Mouse (Mus musculus) neural tube, embryonic 15.5 days (tissue): ENCODE results near the gene Ier3. TPM values are rescaled to one million over a fixed set of nuclear protein-coding genes. Genes with fewer than 3 reads are reported as not detected.

ENCODE experiments used
- ATAC-seq: fragments of 200-750 bp; cut with Nextera tagmentation; 2 replicates; pipeline ENCODE4 v1.8.0; 2017; ENCODE audit warnings: mild to moderate bottlenecking, moderate TSS enrichment, moderate library complexity; ENCODE audit not compliant: low FRiP score
- H3K27ac ChIP-seq: fragments of 300-500 bp; sonication (generic); replicated peaks from 2 replicates; pipeline ENCODE4 v1.5.1; 2015; ENCODE audit warnings: mild to moderate bottlenecking, inconsistent platforms
- H3K27me3 ChIP-seq: fragments of 300-500 bp; sonication (generic); replicated peaks from 2 replicates; pipeline ENCODE4 v1.6.1; 2015; ENCODE audit warnings: inconsistent platforms
- H3K36me3 ChIP-seq: fragments of 300-500 bp; sonication (generic); 2 replicates; pipeline ENCODE4 v1.6.1; 2015; ENCODE audit warnings: inconsistent platforms
- H3K4me1 ChIP-seq: fragments of 300-500 bp; sonication (generic); 2 replicates; pipeline ENCODE4 v1.6.1; 2015; ENCODE audit warnings: inconsistent platforms
- H3K4me2 ChIP-seq: fragments of 300-500 bp; sonication (generic); 2 replicates; pipeline ENCODE4 v1.6.1; 2015; ENCODE audit warnings: inconsistent platforms, mild to moderate bottlenecking, moderate library complexity
- H3K4me3 ChIP-seq: fragments of 300-500 bp; sonication (generic); replicated peaks from 2 replicates; pipeline ENCODE4 v1.5.1; 2015; ENCODE audit warnings: mild to moderate bottlenecking, inconsistent platforms
- H3K9ac ChIP-seq: fragments of 300-500 bp; sonication (generic); replicated peaks from 2 replicates; pipeline ENCODE4 v1.6.1; 2015; ENCODE audit warnings: mild to moderate bottlenecking, inconsistent platforms
- H3K9me3 ChIP-seq: fragments of 300-500 bp; sonication (generic); replicated peaks from 2 replicates; pipeline ENCODE4 v1.6.1; 2016; ENCODE audit warnings: inconsistent platforms
- WGBS: fragments of 180-500 bp; shearing (Covaris S2); methylation state at CpG from one replicate; pipeline ENCODE4 v1.1.7; 2015; ENCODE audit warnings: mixed read lengths; 5-methylcytosine and 5-hydroxymethylcytosine counted together
- polyA plus RNA-seq: library from polyadenylated mRNA; unstranded; fragments of >200 nt; fragmentation: Nextera tagmentation; extraction: Ambion mirVana; gene quantifications from 2 replicates; pipeline ENCODE4 v1.2.1, GENCODE M21; 2015

Gene Ier3
- polyA plus RNA-seq, 1 experiment from 2014 or later = 15.5 TPM

- peak within 1 kb of the TSS; percentile 97 for H3K27ac ChIP-seq
- H3K4me2 ChIP-seq = peak within 1 kb of the TSS; percentile 57
- no peaks in the 10 kb centered on the region for H3K9me3 ChIP-seq
- peak; percentile 91 for ATAC-seq
- H3K36me3 ChIP-seq = peaks cover 24% of the 10 kb centered on the region
- H3K9ac ChIP-seq = peak within 1 kb of the TSS; percentile 82
- peaks cover 30% of the 10 kb centered on the region for H3K4me1 ChIP-seq
- under 1% methylated on average over 47 of the region's 47 CpGs for WGBS
- H3K4me3 ChIP-seq = peak within 1 kb of the TSS; percentile 73
- H3K27me3 ChIP-seq = no peaks in the 10 kb centered on the region
These were observed 39.8 kb downstream of the Ier3 start, which contains the start of gene Nrm for GRCm38 (mm10) chr17:35861198-35861857. Gene Nrm (plus strand): TSS chr17:35861318.

- H3K4me2 ChIP-seq = peak overlapping the region; percentile 90
- peak overlapping the region; percentile 95 for H3K27ac ChIP-seq
- WGBS = 28% methylated on average over 10 of the region's 10 CpGs
- H3K4me1 ChIP-seq = peaks cover 63% of the 10 kb centered on the region
- H3K4me3 ChIP-seq = peak overlapping the region; percentile 66
- H3K9me3 ChIP-seq = no peaks in the 10 kb centered on the region
- H3K27me3 ChIP-seq = no peaks in the 10 kb centered on the region
- peak overlapping the region; percentile 81 for H3K9ac ChIP-seq
- no peak for ATAC-seq
- H3K36me3 ChIP-seq = no peaks in the 10 kb centered on the region
These were observed 43.4 kb downstream of the Ier3 start for GRCm38 (mm10) chr17:35864832-35865353.

GRCm38 (mm10) chr17:35865481-35866280, 44.2 kb downstream of the Ier3 start, which contains the start of gene Ppp1r18:
Gene Ppp1r18 (plus strand): TSS chr17:35865593.
- peaks cover 65% of the 10 kb centered on the region for H3K4me1 ChIP-seq
- under 1% methylated on average over 46 of the region's 48 CpGs for WGBS
- peak within 1 kb of the TSS; percentile 95 for H3K27ac ChIP-seq
- peak within 1 kb of the TSS; percentile 81 for H3K9ac ChIP-seq
- H3K36me3 ChIP-seq = no peaks in the 10 kb centered on the region
- no peaks in the 10 kb centered on the region for H3K9me3 ChIP-seq
- peak; percentile 66 for ATAC-seq
- peak within 1 kb of the TSS; percentile 66 for H3K4me3 ChIP-seq
- peak within 1 kb of the TSS; percentile 90 for H3K4me2 ChIP-seq
- H3K27me3 ChIP-seq = no peaks in the 10 kb centered on the region

GRCm38 (mm10) chr17:35866281-35866831, 44.9 kb downstream of the Ier3 start:
- WGBS = under 1% methylated on average over 36 of the region's 38 CpGs
- Histone ChIP-seq H3K9me3 (no peaks in the 10 kb centered on the region), H3K4me3 (peak overlapping the region; percentile 66), H3K27me3 (no peaks in the 10 kb centered on the region), H3K36me3 (no peaks in the 10 kb centered on the region; the same call in 1 of the 2 replicates), H3K4me1 (peaks cover 69% of the 10 kb centered on the region), H3K4me2 (peak overlapping the region; percentile 90), H3K9ac (peak overlapping the region; percentile 81), H3K27ac (peak overlapping the region; percentile 95)
- peak; percentile 44 for ATAC-seq

GRCm38 (mm10) chr17:35866911-35867890, 45.7 kb downstream of the Ier3 start:
- ATAC-seq = no peak
- Histone ChIP-seq H3K27ac (peak overlapping the region; percentile 95), H3K4me1 (peaks cover 69% of the 10 kb centered on the region), H3K36me3 (no peaks in the 10 kb centered on the region; the same call in 1 of the 2 replicates), H3K4me2 (peak overlapping the region; percentile 90), H3K9me3 (no peaks in the 10 kb centered on the region), H3K4me3 (peak overlapping the region; percentile 66), H3K27me3 (no peaks in the 10 kb centered on the region), H3K9ac (peak overlapping the region; percentile 81)
- WGBS = 7% methylated on average over 26 of the region's 26 CpGs

GRCm38 (mm10) chr17:35868165-35868820, 46.8 kb downstream of the Ier3 start:
- Histone ChIP-seq H3K4me3 (peak overlapping the region; percentile 66), H3K4me1 (peaks cover 79% of the 10 kb centered on the region), H3K36me3 (no peaks in the 10 kb centered on the region; the same call in 1 of the 2 replicates), H3K9ac (peak overlapping the region; percentile 81), H3K4me2 (peak overlapping the region; percentile 90), H3K9me3 (no peaks in the 10 kb centered on the region), H3K27me3 (no peaks in the 10 kb centered on the region), H3K27ac (peak overlapping the region; percentile 95)
- 36% methylated on average over 17 of the region's 17 CpGs for WGBS
- ATAC-seq = no peak

- H3K4me2 ChIP-seq = peak overlapping the region; percentile 90
- no peak for ATAC-seq
- H3K27me3 ChIP-seq = no peaks in the 10 kb centered on the region
- H3K27ac ChIP-seq = peak overlapping the region; percentile 95
- H3K4me3 ChIP-seq = peak overlapping the region; percentile 66
- peaks cover under 1% of the 10 kb centered on the region; the same call in 1 of the 2 replicates for H3K36me3 ChIP-seq
- H3K9me3 ChIP-seq = no peaks in the 10 kb centered on the region
- peaks cover 83% of the 10 kb centered on the region for H3K4me1 ChIP-seq
- peak overlapping the region; percentile 81 for H3K9ac ChIP-seq
- WGBS = 7% methylated on average over 7 of the region's 7 CpGs
These were observed 47.5 kb downstream of the Ier3 start for GRCm38 (mm10) chr17:35868961-35869345.

- Histone ChIP-seq H3K9me3 (no peaks in the 10 kb centered on the region), H3K4me1 (peaks cover 83% of the 10 kb centered on the region), H3K4me3 (peak overlapping the region; percentile 66), H3K4me2 (peak overlapping the region; percentile 90), H3K9ac (peak overlapping the region; percentile 81), H3K27ac (peak overlapping the region; percentile 95), H3K27me3 (no peaks in the 10 kb centered on the region), H3K36me3 (peaks cover 6% of the 10 kb centered on the region)
- 4% methylated on average over 7 of the region's 7 CpGs for WGBS
- ATAC-seq = no peak
These were observed 48.0 kb downstream of the Ier3 start for GRCm38 (mm10) chr17:35869346-35870067.

GRCm38 (mm10) chr17:35870151-35870883, 48.8 kb downstream of the Ier3 start:
- no peak for ATAC-seq
- WGBS = 66% methylated on average over 9 of the region's 9 CpGs
- Histone ChIP-seq H3K27me3 (no peaks in the 10 kb centered on the region), H3K4me1 (peaks cover 78% of the 10 kb centered on the region), H3K27ac (peak overlapping the region; percentile 95), H3K4me3 (peak overlapping the region; percentile 66), H3K4me2 (peak overlapping the region; percentile 90), H3K9me3 (no peaks in the 10 kb centered on the region), H3K36me3 (peaks cover 14% of the 10 kb centered on the region), H3K9ac (peak overlapping the region; percentile 44)
